Mouse (Mus musculus) stomach, postnatal 0 days (tissue): ENCODE results near the gene Cadps. TPM values are rescaled to one million over a fixed set of nuclear protein-coding genes. Genes with fewer than 3 reads are reported as not detected.
A peak's percentile ranks its signal among the peaks of the same experiment; 100 is the strongest.

Experiments
- ATAC-seq: fragments of 200-750 bp; cut with Nextera tagmentation; 2 replicates; pipeline ENCODE4 v1.8.0; 2017; ENCODE audit not compliant: low FRiP score, low TSS enrichment
- DNase-seq: peaks from one replicate; pipeline ENCODE4 v3.0.0-alpha.2; 2016; ENCODE audit warnings: low spot score
- H3K27ac ChIP-seq: fragments of 300-500 bp; sonication (generic); replicated peaks from 2 replicates; pipeline ENCODE4 v1.5.1; 2014; ENCODE audit warnings: mild to moderate bottlenecking, control low read depth
- H3K27me3 ChIP-seq: fragments of 300-500 bp; sonication (generic); 2 replicates; pipeline ENCODE4 v1.6.1; 2014; ENCODE audit warnings: low read length; ENCODE audit not compliant: control insufficient read depth, insufficient read depth
- H3K36me3 ChIP-seq: fragments of 300-500 bp; sonication (generic); 2 replicates; pipeline ENCODE4 v1.6.1; 2014; ENCODE audit warnings: low read length, mixed read lengths; ENCODE audit not compliant: control insufficient read depth, insufficient read depth
- H3K4me1 ChIP-seq: fragments of 300-500 bp; sonication (generic); replicated peaks from 2 replicates; pipeline ENCODE4 v1.6.1; 2014; ENCODE audit warnings: antibody characterized with exemption; ENCODE audit not compliant: control insufficient read depth, insufficient read depth
- H3K4me2 ChIP-seq: fragments of 300-500 bp; sonication (generic); replicated peaks from 2 replicates; pipeline ENCODE4 v1.6.1; 2014; ENCODE audit warnings: low read depth, mild to moderate bottlenecking, control low read depth, moderate library complexity
- H3K4me3 ChIP-seq: fragments of 300-500 bp; sonication (generic); 2 replicates; pipeline ENCODE4 v1.5.1; 2014; ENCODE audit warnings: low read depth, low read length, control low read depth
- H3K9ac ChIP-seq: fragments of 300-500 bp; sonication (generic); 2 replicates; pipeline ENCODE4 v1.6.1; 2014; ENCODE audit warnings: mild to moderate bottlenecking, low read length, control low read depth, mixed read lengths
- H3K9me3 ChIP-seq: fragments of 300-500 bp; sonication (generic); 2 replicates; pipeline ENCODE4 v1.6.1; 2016; ENCODE audit warnings: low read length; ENCODE audit not compliant: control insufficient read depth
- CTCF ChIP-seq: IDR thresholded peaks from 2 replicates; pipeline ENCODE4 v1.5.1; 2016; ENCODE audit warnings: antibody characterized with exemption, low read depth, mild to moderate bottlenecking, moderate library complexity
- EP300 ChIP-seq: optimal IDR thresholded peaks from 2 replicates; pipeline ENCODE3; 2016; ENCODE audit warnings: antibody characterized with exemption
- whole genome bisulfite sequencing: fragments of 180-500 bp; shearing (Covaris S2); extraction: QIAGEN DNeasy Blood & Tissue Kit; methylation state at CpG from one replicate; pipeline ENCODE4 v1.1.7; 2014; 5-methylcytosine and 5-hydroxymethylcytosine counted together
- polyA plus RNA-seq: library from polyadenylated mRNA; unstranded; fragments of >200 nt; fragmentation: Nextera tagmentation; extraction: Ambion mirVana; gene quantifications from 2 replicates; pipeline ENCODE4 v1.2.1, GENCODE M21; 2015

The Cadps gene
- polyA plus RNA-seq, 1 experiment from 2014 or later = 1.5 TPM

DNA sequence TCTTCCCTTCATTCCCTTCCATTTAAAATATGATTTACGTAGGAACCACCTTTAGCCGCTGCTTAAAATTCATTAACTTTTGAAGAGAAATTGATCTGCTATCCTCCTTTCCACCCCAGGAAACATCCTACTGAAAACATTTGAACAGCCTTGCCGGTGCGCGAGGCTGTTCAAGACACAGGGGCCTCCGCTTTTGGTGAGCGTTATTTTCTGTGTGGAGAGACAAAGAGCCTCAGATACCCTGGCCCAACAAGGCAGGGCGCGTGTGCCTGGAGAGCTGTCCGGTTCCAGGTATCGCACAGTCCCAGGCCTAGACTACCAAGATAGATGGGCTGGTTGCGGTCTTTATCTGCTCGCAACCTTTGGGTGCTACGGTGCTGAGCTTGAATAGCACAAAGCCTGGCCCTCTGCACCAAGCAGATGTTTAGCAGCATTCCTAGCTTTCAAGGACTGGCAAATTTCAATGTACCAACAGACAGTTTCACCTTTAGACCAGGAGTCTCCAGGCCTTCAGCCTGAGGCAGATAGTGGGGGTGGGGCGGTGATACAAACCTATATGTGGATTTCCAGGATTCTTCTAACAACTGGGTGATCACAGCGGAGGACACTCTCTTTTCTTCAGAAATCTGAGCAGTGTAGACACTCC, 472.5 kb downstream of the Cadps start:
- Histone ChIP-seq H3K4me2 (no peak overlapping the region), H3K4me3 (no peak overlapping the region), H3K9me3 (no peaks in the 10 kb centered on the region), H3K27me3 (peaks cover 18% of the 10 kb centered on the region; the same call in 1 of the 2 replicates), H3K36me3 (no peaks in the 10 kb centered on the region), H3K9ac (no peak overlapping the region), H3K4me1 (no peaks in the 10 kb centered on the region), H3K27ac (no peak overlapping the region)
- 13% methylated on average over 16 of the region's 16 CpGs for WGBS
- TF ChIP-seq CTCF (no peak), EP300 (no peak)
- ATAC-seq (no peak), DNase-seq (no peak)

- DNase-seq (no peak), ATAC-seq (no peak)
- Histone ChIP-seq H3K4me2 (no peak overlapping the region), H3K9ac (no peak overlapping the region), H3K4me1 (no peaks in the 10 kb centered on the region), H3K9me3 (no peaks in the 10 kb centered on the region), H3K27ac (no peak overlapping the region), H3K4me3 (no peak overlapping the region), H3K36me3 (no peaks in the 10 kb centered on the region), H3K27me3 (peaks cover 27% of the 10 kb centered on the region)
- 14% methylated on average over 15 of the region's 15 CpGs for WGBS
- no peak for TF ChIP-seq CTCF
- no peak for TF ChIP-seq EP300
Observed at GRCm38 (mm10) chr14:12349334-12350090, 473.4 kb downstream of the Cadps start.

DNA sequence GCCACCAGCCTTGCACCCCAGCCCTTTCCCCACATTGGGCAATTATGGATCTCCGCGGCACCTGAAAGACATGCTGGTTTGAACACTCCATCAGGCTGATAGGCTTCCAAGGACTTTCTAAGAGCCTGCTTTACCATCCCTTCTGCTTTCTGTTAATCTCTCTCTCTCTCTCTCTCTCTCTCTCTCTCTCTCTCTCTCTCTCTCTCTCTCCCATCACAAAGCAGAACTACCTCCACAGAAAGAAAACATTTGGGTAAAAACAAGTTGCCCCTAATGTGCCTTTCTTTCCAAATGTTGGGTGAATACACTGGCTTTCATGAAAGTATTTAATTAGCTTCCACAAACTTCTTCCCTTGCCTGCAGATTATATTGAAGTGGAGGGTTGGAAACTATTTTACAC, 474.8 kb downstream of the Cadps start, which contains the start of gene Fezf2:
Gene Fezf2, minus strand, starts transcription at position 101 of the 400 bp plus-strand sequence.
- H3K27me3 ChIP-seq = peaks cover 36% of the 10 kb centered on the region
- WGBS = 9% methylated on average over 2 of the region's 2 CpGs
- H3K4me1 ChIP-seq = no peaks in the 10 kb centered on the region
- H3K4me2 ChIP-seq = no peak within 1 kb of the TSS
- no peaks in the 10 kb centered on the region for H3K9me3 ChIP-seq
- no peak for DNase-seq
- no peak within 1 kb of the TSS for H3K9ac ChIP-seq
- TF ChIP-seq EP300 (no peak), CTCF (no peak)
- ATAC-seq = no peak
- no peaks in the 10 kb centered on the region for H3K36me3 ChIP-seq
- no peak within 1 kb of the TSS for H3K27ac ChIP-seq
- no peak within 1 kb of the TSS for H3K4me3 ChIP-seq

DNA sequence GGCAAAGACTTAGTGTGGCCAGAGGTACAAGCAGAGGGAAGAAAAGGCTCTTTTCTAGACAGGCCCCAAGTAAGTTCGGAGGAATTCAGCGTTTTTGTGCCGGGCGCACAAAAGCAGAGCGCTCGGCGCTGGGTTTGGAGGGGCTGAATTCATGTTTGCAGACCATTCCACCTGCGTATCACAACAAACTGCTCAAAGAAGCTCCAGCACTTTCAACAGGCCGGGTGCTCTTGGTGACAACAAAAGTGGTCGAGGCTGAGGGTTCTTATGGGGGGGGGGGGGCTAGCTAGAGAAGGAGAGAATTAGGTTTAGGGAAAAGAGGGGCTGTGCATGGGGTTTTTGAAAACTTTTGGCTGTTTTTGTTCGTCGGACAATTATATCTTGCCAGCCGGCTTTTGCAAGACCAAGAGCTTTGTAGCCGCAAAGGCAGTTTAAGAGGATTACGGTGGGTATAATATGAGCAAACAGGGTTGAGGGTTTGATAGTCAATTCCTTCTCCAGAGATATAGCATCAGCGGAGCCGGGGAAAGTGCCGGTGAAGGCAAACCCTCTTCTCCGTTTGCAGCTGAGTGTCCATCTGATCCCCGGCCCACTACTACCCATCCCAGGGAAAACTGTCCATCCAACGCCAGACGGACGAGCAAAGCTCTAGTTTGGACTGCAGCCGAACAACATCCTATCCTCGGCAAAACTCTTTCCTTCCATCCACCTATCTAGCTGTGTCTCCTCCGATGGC, 475.8 kb downstream of the Cadps start:
- no peak for DNase-seq
- no peak for TF ChIP-seq CTCF
- no peak for TF ChIP-seq EP300
- Histone ChIP-seq H3K36me3 (no peaks in the 10 kb centered on the region), H3K4me2 (peak overlapping the region; percentile 42; the same call in 1 of the 2 replicates), H3K9ac (no peak overlapping the region), H3K4me3 (peak overlapping the region; percentile 26), H3K4me1 (no peaks in the 10 kb centered on the region), H3K9me3 (no peaks in the 10 kb centered on the region), H3K27me3 (peaks cover 44% of the 10 kb centered on the region), H3K27ac (no peak overlapping the region)
- no peak for ATAC-seq
- WGBS = 2% methylated on average over 26 of the region's 26 CpGs

DNA sequence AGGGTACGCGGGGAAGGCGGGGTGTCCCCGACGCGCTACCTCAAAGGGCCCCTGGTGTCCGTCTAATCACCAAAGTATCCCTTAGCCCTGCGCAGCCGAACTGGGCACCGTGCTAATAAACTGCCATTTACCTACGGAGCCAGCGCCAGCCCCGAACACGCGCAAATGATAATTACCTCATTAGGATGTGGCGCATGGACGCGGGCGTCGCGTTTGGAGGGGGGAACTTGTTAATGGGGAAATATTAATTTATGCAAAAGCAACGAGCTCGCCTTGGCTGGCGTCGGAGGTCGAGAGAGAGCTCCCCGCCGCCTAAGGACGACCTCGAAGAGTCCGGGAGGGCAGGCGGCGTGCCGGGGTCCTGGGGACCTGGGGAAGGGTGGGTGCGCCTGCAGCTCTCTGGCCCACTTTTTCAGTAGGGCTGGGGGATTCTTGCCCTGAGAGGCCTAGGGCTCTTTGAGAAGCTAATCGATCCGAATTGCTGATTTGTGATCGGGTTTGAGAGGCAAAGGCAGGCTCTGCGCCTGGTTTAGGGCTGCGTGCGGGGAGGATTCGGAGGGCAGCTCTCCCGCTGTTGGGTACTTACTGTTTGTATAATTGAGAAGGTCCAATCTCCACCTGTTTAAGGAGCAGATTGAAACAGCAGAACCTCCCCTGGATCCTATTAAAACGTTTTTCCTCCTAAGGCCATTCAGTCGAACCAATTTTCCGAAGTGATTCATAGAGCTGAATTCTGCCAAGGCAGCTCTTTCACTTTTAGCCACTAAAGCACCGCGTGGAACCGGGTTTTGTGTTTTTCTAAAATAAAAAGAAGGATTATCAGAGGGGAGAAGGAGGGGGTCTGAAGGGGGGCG, 476.6 kb downstream of the Cadps start:
- DNase-seq (no peak), ATAC-seq (no peak)
- TF ChIP-seq CTCF = no peak
- TF ChIP-seq EP300 = no peak
- H3K27me3 ChIP-seq = peaks cover 52% of the 10 kb centered on the region
- no peaks in the 10 kb centered on the region for H3K9me3 ChIP-seq
- 1% methylated on average over 50 of the region's 50 CpGs for WGBS
- no peaks in the 10 kb centered on the region for H3K36me3 ChIP-seq
- H3K4me3 ChIP-seq = peak overlapping the region; percentile 26
- H3K4me2 ChIP-seq = peak overlapping the region; percentile 42
- no peak overlapping the region for H3K9ac ChIP-seq
- H3K27ac ChIP-seq = no peak overlapping the region
- no peaks in the 10 kb centered on the region for H3K4me1 ChIP-seq
